Comparison of ENCODE assay signal across 8 mouse cellular contexts in genomic region chr13:109239296-109239695, GRCm38 (mm10).
A peak's percentile ranks its signal among the peaks of the same experiment; 100 is the strongest.
DNase-seq lines count a peak whose midpoint lies in the region; ATAC-seq and TF ChIP-seq lines count a peak whose summit lies in the region.

No protein-coding gene starts in this region.

- H3K4me3 ChIP-seq in intestine, embryonic 14.5 days (ENCODE audit: low read depth, low read length), result no peak overlapping the region
- H3K4me3 ChIP-seq in intestine, postnatal 0 days (ENCODE audit: low read depth, low read length), result no peak overlapping the region
- H3K4me3 ChIP-seq in heart, embryonic 13.5 days, result no peak overlapping the region
- no peak overlapping the region for H3K4me3 ChIP-seq in midbrain, embryonic 15.5 days

- no peaks in the 10 kb centered on the region for H3K27me3 ChIP-seq in intestine, embryonic 14.5 days (replicated peaks; ENCODE audit: control insufficient read depth, insufficient read depth, low read length)
- no peaks in the 10 kb centered on the region for H3K27me3 ChIP-seq in intestine, postnatal 0 days (replicated peaks; ENCODE audit: control insufficient read depth, insufficient read depth, low read length)
- no peaks in the 10 kb centered on the region for H3K27me3 ChIP-seq in heart, embryonic 13.5 days (replicated peaks)
- H3K27me3 ChIP-seq in midbrain, embryonic 15.5 days (replicated peaks), result no peaks in the 10 kb centered on the region

- WGBS in intestine, embryonic 14.5 days, result 79% methylated on average over 11 of the region's 11 CpGs
- WGBS in intestine, postnatal 0 days, result 69% methylated on average over 11 of the region's 11 CpGs
- WGBS in heart, embryonic 13.5 days, result 59% methylated on average over 11 of the region's 11 CpGs
- 56% methylated on average over 11 of the region's 11 CpGs for WGBS in midbrain, embryonic 15.5 days

- no peak overlapping the region for H3K4me2 ChIP-seq in intestine, embryonic 14.5 days (ENCODE audit: low read length)
- H3K4me2 ChIP-seq in intestine, postnatal 0 days (replicated peaks; ENCODE audit: low read depth), result no peak overlapping the region
- H3K4me2 ChIP-seq in heart, embryonic 13.5 days, result peak overlapping the region; percentile 26
- peak overlapping the region; percentile 4; the same call in 1 of the 2 replicates for H3K4me2 ChIP-seq in midbrain, embryonic 15.5 days

- 0 out of 2 replicates have a peak, but pooled peaks cover 3% of the 10 kb centered on the region for H3K4me1 ChIP-seq in intestine, embryonic 14.5 days (replicated peaks; ENCODE audit: control insufficient read depth, insufficient read depth, low read length)
- H3K4me1 ChIP-seq in intestine, postnatal 0 days (replicated peaks; ENCODE audit: control insufficient read depth, insufficient read depth, low read length), result no peaks in the 10 kb centered on the region
- H3K4me1 ChIP-seq in heart, embryonic 13.5 days, result peaks cover 23% of the 10 kb centered on the region
- peaks cover 8% of the 10 kb centered on the region; the same call in 1 of the 2 replicates for H3K4me1 ChIP-seq in midbrain, embryonic 15.5 days

- H3K9ac ChIP-seq in intestine, embryonic 14.5 days (ENCODE audit: low read length), result no peak overlapping the region
- no peak overlapping the region for H3K9ac ChIP-seq in intestine, postnatal 0 days (ENCODE audit: low read depth, low read length)
- H3K9ac ChIP-seq in heart, embryonic 13.5 days, result no peak overlapping the region
- no peak overlapping the region for H3K9ac ChIP-seq in midbrain, embryonic 15.5 days

- H3K9me3 ChIP-seq in intestine, embryonic 14.5 days (ENCODE audit: control insufficient read depth, low read length), result no peaks in the 10 kb centered on the region
- H3K9me3 ChIP-seq in intestine, postnatal 0 days (ENCODE audit: control insufficient read depth), result no peaks in the 10 kb centered on the region
- H3K9me3 ChIP-seq in heart, embryonic 13.5 days, result no peaks in the 10 kb centered on the region
- H3K9me3 ChIP-seq in midbrain, embryonic 15.5 days, result no peaks in the 10 kb centered on the region

- no peak for TF ChIP-seq CTCF in intestine, postnatal 0 days (IDR thresholded peaks at IDR 0.05; ENCODE audit: low read depth)

- peak; percentile 44 for DNase-seq in intestine, embryonic 14.5 days (ENCODE audit: low spot score)
- DNase-seq in ZHBTc4 (ENCODE audit: low read depth, low spot score), result peak; percentile 74
- peak; percentile 26 to 39 for DNase-seq in layer of hippocampus, postnatal 10 days (ENCODE audit: low spot score in 2 of 2)
- no peak for DNase-seq in ovary, adult 18-20 months (ENCODE audit: low spot score)
- no peak for DNase-seq in cerebellum, adult 8-10 months

- no peak overlapping the region for H3K27ac ChIP-seq in intestine, embryonic 14.5 days (ENCODE audit: low read depth)
- H3K27ac ChIP-seq in intestine, postnatal 0 days (ENCODE audit: low read depth, low read length), result no peak overlapping the region
- peak overlapping the region; percentile 72 for H3K27ac ChIP-seq in heart, embryonic 13.5 days (replicated peaks)
- no peak overlapping the region for H3K27ac ChIP-seq in midbrain, embryonic 15.5 days

- ATAC-seq in intestine, embryonic 14.5 days (replicated peaks; ENCODE audit: low FRiP score, low TSS enrichment, low read depth), result no peak
- no peak for ATAC-seq in intestine, postnatal 0 days
- ATAC-seq in heart, embryonic 13.5 days (ENCODE audit: extremely low read depth, insufficient number of reproducible peaks, low FRiP score, low TSS enrichment), result no peak
- peak; percentile 63; the same call in 1 of the 2 replicates for ATAC-seq in midbrain, embryonic 15.5 days (replicated peaks)

- H3K36me3 ChIP-seq in intestine, embryonic 14.5 days (ENCODE audit: control insufficient read depth, insufficient read depth, low read length), result no peaks in the 10 kb centered on the region
- no peaks in the 10 kb centered on the region for H3K36me3 ChIP-seq in intestine, postnatal 0 days (ENCODE audit: control insufficient read depth, insufficient read depth)
- no peaks in the 10 kb centered on the region for H3K36me3 ChIP-seq in heart, embryonic 13.5 days
- H3K36me3 ChIP-seq in midbrain, embryonic 15.5 days (replicated peaks), result no peaks in the 10 kb centered on the region

Comparison
In these comparisons a context has a peak if more than half of its experiments do, and no peak if none do; other contexts are left out.
1. DNase-seq: peak in intestine, embryonic 14.5 days (single experiment), ZHBTc4 (single experiment) and layer of hippocampus, postnatal 10 days (2 of 2); none in ovary, adult 18-20 months (single experiment) and cerebellum, adult 8-10 months (single experiment).
2. H3K4me2 ChIP-seq: peak in heart, embryonic 13.5 days (single experiment) and midbrain, embryonic 15.5 days (single experiment); none in intestine, embryonic 14.5 days (single experiment) and intestine, postnatal 0 days (single experiment).